Mouse (Mus musculus) limb, embryonic 11.5 days (tissue): ENCODE measurements around the gene Clmp. TPM values are rescaled to one million over a fixed set of nuclear protein-coding genes. Genes with fewer than 3 reads are reported as not detected.

Experiments used
- ATAC-seq: fragments of 200-750 bp; cut with Nextera tagmentation; 2 replicates; pipeline ENCODE4 v1.8.0; 2017; ENCODE audit warnings: low read depth; ENCODE audit not compliant: insufficient number of reproducible peaks, low FRiP score, low TSS enrichment
- DNase-seq: peaks from one replicate; pipeline ENCODE4 v3.0.0-alpha.2; 2015; ENCODE audit warnings: low spot score
- H3K27ac ChIP-seq: fragments of 300-500 bp; sonication (generic); replicated peaks from 2 replicates; pipeline ENCODE4 v1.5.1; 2014; ENCODE audit warnings: low read depth, mild to moderate bottlenecking, low read length
- H3K27me3 ChIP-seq: fragments of 300-500 bp; sonication (generic); 2 replicates; pipeline ENCODE4 v1.6.1; 2014; ENCODE audit warnings: mild to moderate bottlenecking, low read length, mixed read lengths; ENCODE audit not compliant: control insufficient read depth, insufficient read depth
- H3K36me3 ChIP-seq: fragments of 300-500 bp; sonication (generic); 2 replicates; pipeline ENCODE4 v1.6.1; 2014; ENCODE audit warnings: mild to moderate bottlenecking, low read length, moderate library complexity, mixed read lengths; ENCODE audit not compliant: control insufficient read depth, insufficient read depth
- H3K4me1 ChIP-seq: fragments of 300-500 bp; sonication (generic); 2 replicates; pipeline ENCODE4 v1.6.1; 2014; ENCODE audit warnings: low read length, mixed read lengths; ENCODE audit not compliant: control insufficient read depth, insufficient read depth
- H3K4me2 ChIP-seq: fragments of 300-500 bp; sonication (generic); 2 replicates; pipeline ENCODE4 v1.6.1; 2014; ENCODE audit warnings: low read depth, mild to moderate bottlenecking, moderate library complexity; ENCODE audit not compliant: severe bottlenecking
- H3K4me3 ChIP-seq: fragments of 300-500 bp; sonication (generic); 2 replicates; pipeline ENCODE4 v1.5.1; 2014; ENCODE audit warnings: low read depth, low read length
- H3K9ac ChIP-seq: fragments of 300-500 bp; sonication (generic); 2 replicates; pipeline ENCODE4 v1.6.1; 2014; ENCODE audit warnings: mild to moderate bottlenecking, low read length
- H3K9me3 ChIP-seq: fragments of 300-500 bp; sonication (generic); 2 replicates; pipeline ENCODE4 v1.6.1; 2016; ENCODE audit warnings: low read length; ENCODE audit not compliant: control insufficient read depth
- WGBS: fragments of 180-500 bp; shearing (Covaris S2); extraction: QIAGEN DNeasy Blood & Tissue Kit; methylation state at CpG from one replicate; pipeline ENCODE4 v1.1.7; 2014; 5-methylcytosine and 5-hydroxymethylcytosine counted together
- polyA plus RNA-seq: library from polyadenylated mRNA; unstranded; fragments of >200 nt; fragmentation: Nextera tagmentation; extraction: Ambion mirVana; gene quantifications from 2 replicates; pipeline ENCODE4 v1.2.1, GENCODE M21; 2014

Clmp gene
- polyA plus RNA-seq = 62.7 and 65.3 TPM in 2 replicates

- peak; percentile 82 for DNase-seq
- Histone ChIP-seq H3K4me1 (0 out of 2 replicates have a peak, but pooled peaks cover 9% of the 10 kb centered on the region), H3K27me3 (no peaks in the 10 kb centered on the region), H3K9ac (peak within 1 kb of the TSS; percentile 99), H3K27ac (peak within 1 kb of the TSS; percentile 99), H3K4me2 (peak within 1 kb of the TSS; percentile 86), H3K36me3 (no peaks in the 10 kb centered on the region), H3K4me3 (peak within 1 kb of the TSS; percentile 81), H3K9me3 (no peaks in the 10 kb centered on the region)
- WGBS = under 1% methylated on average over 42 of the region's 53 CpGs
- ATAC-seq = peak; percentile 58
Measured at GRCm38 (mm10) chr9:40685801-40686420, at the start of gene Clmp. Gene Clmp, plus strand, starts transcription at chr9:40685962.

DNA sequence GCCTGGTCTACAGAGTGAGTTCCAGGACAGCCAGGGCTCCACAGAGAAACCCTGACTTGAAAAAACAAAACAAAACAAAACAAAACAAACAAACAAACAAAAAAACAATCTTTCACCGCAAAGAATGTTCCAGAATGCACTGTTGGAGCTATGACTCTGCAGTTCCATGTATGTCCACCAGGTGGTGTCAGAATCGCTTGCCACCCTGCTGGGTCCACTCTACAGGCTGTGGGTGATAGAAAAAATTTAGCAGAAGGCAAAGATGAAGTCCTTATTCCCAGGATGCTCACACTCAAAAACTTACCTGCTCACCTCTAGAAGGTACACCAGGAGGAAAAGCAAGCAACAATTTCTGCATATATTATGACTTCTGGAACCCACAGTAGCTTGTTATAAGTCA, 49.7 kb upstream of the Clmp start:
- no peak for ATAC-seq
- 15% methylated on average over 2 of the region's 2 CpGs for WGBS
- DNase-seq = peak; percentile 78

DNA sequence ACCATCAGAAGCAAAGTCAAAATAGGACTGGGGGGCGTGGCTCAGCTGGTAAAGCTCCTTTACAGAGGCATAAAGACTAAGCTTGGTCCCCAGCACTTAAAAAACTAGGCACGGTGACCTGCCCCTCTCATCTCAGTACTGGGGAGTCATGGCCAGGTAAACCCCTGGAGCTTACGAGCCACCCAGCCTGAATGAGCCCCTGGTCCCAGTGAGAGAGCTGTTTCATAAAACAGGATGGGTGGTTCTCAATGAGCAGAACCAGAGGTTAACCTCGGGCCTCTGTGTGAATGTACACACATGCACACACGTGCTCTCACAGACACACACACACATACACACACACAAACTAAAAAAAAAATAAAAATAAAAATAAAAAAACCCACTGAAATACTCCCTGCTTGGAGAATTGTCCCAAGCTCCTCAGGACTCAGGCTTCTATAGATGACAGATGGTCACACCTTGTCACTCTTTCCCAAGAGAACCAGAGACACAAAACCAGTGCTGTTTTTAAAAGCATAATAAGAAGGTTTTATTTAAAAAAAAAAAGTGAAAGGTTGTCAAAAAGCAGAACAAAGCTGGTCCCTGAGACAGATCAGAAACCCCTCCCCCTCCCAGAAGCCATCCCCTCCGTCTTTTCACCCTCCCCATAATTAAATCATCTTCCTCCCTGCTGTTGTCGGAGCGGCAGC, 47.9 kb upstream of the Clmp start:
- peak overlapping the region; percentile 34; the same call in 1 of the 2 replicates for H3K9ac ChIP-seq
- no peaks in the 10 kb centered on the region for H3K9me3 ChIP-seq
- no peaks in the 10 kb centered on the region for H3K36me3 ChIP-seq
- DNase-seq (no peak), ATAC-seq (peak; percentile 14; the same call in 1 of the 2 replicates)
- peak overlapping the region; percentile 75 for H3K4me2 ChIP-seq
- WGBS = 26% methylated on average over 8 of the region's 8 CpGs
- H3K27me3 ChIP-seq = no peaks in the 10 kb centered on the region
- peaks cover 16% of the 10 kb centered on the region for H3K4me1 ChIP-seq
- H3K4me3 ChIP-seq = peak overlapping the region; percentile 33
- no peak overlapping the region for H3K27ac ChIP-seq

More for the DNA sequence above, 49.7 kb upstream of the Clmp start:
- Histone ChIP-seq H3K27ac (no peak overlapping the region), H3K9me3 (no peaks in the 10 kb centered on the region), H3K36me3 (no peaks in the 10 kb centered on the region), H3K4me1 (peaks cover 16% of the 10 kb centered on the region), H3K27me3 (no peaks in the 10 kb centered on the region), H3K4me3 (no peak overlapping the region), H3K4me2 (no peak overlapping the region), H3K9ac (no peak overlapping the region)

DNA sequence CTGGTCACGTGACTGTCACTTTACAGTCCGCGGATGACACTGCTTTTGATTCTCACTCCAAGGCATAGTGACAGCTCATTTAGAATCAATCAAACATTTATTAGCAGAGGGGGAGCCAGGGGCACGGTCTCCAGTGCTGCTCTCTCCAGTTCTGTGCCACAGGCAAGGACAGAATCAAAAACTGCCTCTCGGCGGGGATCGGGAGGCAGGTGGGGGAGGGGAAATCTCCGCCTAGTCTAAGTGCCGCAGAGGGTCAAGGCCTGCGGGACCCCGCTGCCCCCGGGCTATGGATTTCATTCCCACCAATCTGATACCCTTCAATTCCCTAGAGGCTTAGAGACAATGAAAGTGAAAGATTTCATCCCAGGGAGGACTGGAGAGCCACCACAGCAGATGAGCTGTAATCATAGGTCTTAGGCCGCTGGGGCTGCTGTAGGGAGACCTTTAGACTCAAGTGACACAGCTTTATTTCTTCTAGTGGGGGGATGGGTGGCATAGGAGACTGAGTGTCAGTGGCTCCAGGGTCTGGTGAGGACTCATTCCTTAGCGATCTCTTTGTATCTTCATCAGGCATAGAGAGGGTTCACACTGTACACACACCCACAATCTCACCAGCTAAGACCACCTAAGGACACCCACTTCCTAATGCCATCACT, 47.2 kb upstream of the Clmp start:
- peaks cover 16% of the 10 kb centered on the region for H3K4me1 ChIP-seq
- WGBS = 3% methylated on average over 14 of the region's 14 CpGs
- peak overlapping the region; percentile 34; the same call in 1 of the 2 replicates for H3K9ac ChIP-seq

DNA sequence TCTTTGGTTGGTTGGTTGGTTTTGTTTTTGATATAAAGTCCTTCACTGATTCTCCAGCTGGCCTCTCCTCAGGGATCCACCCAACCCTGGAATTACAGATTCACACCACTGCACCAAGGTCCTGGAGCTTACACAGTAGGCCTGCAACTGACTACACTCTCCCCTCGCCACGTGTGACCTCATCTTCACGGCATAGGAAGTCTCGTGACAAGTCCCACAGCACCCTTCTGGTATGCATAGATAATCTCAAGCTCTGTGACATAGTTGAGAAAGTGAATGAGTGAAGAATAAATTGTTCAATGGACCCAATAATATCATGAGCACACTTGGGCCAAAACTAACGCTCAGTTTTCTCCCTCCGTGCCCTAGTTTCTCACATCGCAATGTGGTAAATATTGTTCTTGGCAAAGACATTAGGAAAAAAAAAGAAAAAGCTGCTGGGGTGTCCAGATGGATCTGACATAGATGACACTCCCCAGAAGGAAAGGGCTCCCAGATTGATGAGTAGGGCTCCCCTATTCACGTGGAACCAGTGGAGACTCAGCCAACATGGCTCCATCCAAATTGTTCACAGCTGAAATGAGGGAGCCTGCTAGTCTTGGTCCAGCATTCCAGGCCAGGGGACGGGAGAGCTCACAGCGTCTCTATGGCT, 46.1 kb upstream of the Clmp start:
- ATAC-seq (no peak), DNase-seq (no peak)
- H3K27me3 ChIP-seq = no peaks in the 10 kb centered on the region
- H3K4me3 ChIP-seq = no peak overlapping the region
- WGBS = 87% methylated on average over 10 of the region's 10 CpGs
- H3K36me3 ChIP-seq = no peaks in the 10 kb centered on the region
- H3K9ac ChIP-seq = no peak overlapping the region
- H3K27ac ChIP-seq = no peak overlapping the region
- peaks cover 16% of the 10 kb centered on the region for H3K4me1 ChIP-seq
- H3K9me3 ChIP-seq = no peaks in the 10 kb centered on the region
- H3K4me2 ChIP-seq = no peak overlapping the region

More for the DNA sequence above, 47.2 kb upstream of the Clmp start:
- Histone ChIP-seq H3K36me3 (no peaks in the 10 kb centered on the region), H3K27me3 (no peaks in the 10 kb centered on the region), H3K9me3 (no peaks in the 10 kb centered on the region), H3K4me2 (peak overlapping the region; percentile 75), H3K4me3 (peak overlapping the region; percentile 33), H3K27ac (no peak overlapping the region)
- DNase-seq (peak; percentile 70), ATAC-seq (peak; percentile 35)

- 74% methylated on average over 2 of the region's 2 CpGs for WGBS
Measured at GRCm38 (mm10) chr9:40641318-40641717, 44.4 kb upstream of the Clmp start.

DNA sequence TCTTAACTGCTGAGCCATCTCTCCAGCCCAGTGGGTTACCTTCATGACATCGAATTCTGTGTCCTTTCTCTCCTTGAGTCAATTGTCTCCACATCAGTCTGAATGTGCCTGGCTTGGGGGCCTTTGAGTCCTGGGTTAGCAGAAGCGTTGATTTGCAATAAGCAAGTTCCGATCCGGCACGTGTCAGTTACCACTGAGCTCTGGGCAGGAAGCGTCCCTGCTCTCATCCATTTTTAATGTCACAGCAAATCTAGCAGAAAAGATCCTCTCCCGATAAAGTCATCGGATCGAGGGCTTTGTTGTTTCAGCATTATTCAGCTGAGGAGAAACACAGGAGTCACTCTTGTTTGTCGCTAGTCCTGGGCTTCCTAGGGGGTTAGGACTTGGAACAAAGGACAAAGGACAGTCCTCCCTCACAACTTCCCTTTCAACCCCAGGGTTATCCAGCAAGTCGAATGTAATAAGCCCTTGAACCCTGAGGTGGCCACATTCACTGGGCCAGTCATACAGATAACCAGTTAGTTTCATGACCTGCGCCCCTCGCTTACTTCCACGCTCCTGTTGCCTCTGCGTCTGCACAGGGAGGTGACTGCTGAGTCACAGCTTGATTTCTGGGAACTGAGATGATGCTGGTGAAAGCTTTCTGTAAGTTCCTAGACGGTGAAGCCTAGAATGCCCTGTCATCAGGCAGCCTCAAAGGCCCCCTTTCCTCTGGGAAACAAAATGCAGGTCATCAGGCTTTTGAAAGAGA, 43.1 kb upstream of the Clmp start:
- no peak for DNase-seq
- H3K27ac ChIP-seq = no peak overlapping the region

More at GRCm38 (mm10) chr9:40641318-40641717, 44.4 kb upstream of the Clmp start:
- H3K4me3 ChIP-seq = no peak overlapping the region
- no peak overlapping the region for H3K27ac ChIP-seq
- H3K4me2 ChIP-seq = no peak overlapping the region
- no peaks in the 10 kb centered on the region for H3K9me3 ChIP-seq
- H3K9ac ChIP-seq = no peak overlapping the region
- DNase-seq (no peak), ATAC-seq (no peak)
- no peaks in the 10 kb centered on the region for H3K36me3 ChIP-seq
- H3K4me1 ChIP-seq = peaks cover 16% of the 10 kb centered on the region
- H3K27me3 ChIP-seq = no peaks in the 10 kb centered on the region

More for the DNA sequence above, 43.1 kb upstream of the Clmp start:
- WGBS = 38% methylated on average over 16 of the region's 16 CpGs
- Histone ChIP-seq H3K36me3 (no peaks in the 10 kb centered on the region), H3K9ac (no peak overlapping the region), H3K4me1 (peaks cover 13% of the 10 kb centered on the region), H3K9me3 (no peaks in the 10 kb centered on the region), H3K27me3 (no peaks in the 10 kb centered on the region), H3K4me3 (no peak overlapping the region), H3K4me2 (no peak overlapping the region)
- no peak for ATAC-seq
